Mouse (Mus musculus): ENCODE results near the gene Gtf3c5. TPM values are rescaled to one million over a fixed set of nuclear protein-coding genes. Genes with fewer than 3 reads are reported as not detected.

Gtf3c5 gene
- polyA plus RNA-seq, 1 experiment from 2014 or later: 49.2 TPM

- Histone ChIP-seq H3K27ac (no peak overlapping the region), H3K36me3 (replicated peaks) (no peaks in the 10 kb centered on the region), H3K4me2 (no peak overlapping the region), H3K27me3 (replicated peaks) (no peaks in the 10 kb centered on the region), H3K9ac (no peak overlapping the region), H3K9me3 (no peaks in the 10 kb centered on the region), H3K4me3 (no peak overlapping the region), H3K4me1 (no peaks in the 10 kb centered on the region)
- no peak for ATAC-seq (replicated peaks)
- WGBS: 90% methylated on average over 5 of the region's 5 CpGs
These were observed 20.0 kb upstream of the Gtf3c5 start for GRCm38 (mm10) chr2:28603542-28603941.

GRCm38 (mm10) chr2:28601720-28602590 is 18.4 kb upstream of the Gtf3c5 start:
- Histone ChIP-seq H3K4me3 (no peak overlapping the region), H3K9me3 (no peaks in the 10 kb centered on the region), H3K4me2 (no peak overlapping the region), H3K36me3 (replicated peaks) (no peaks in the 10 kb centered on the region), H3K27ac (no peak overlapping the region), H3K4me1 (no peaks in the 10 kb centered on the region), H3K9ac (no peak overlapping the region), H3K27me3 (replicated peaks) (no peaks in the 10 kb centered on the region)
- ATAC-seq (replicated peaks): no peak
- 55% methylated on average over 12 of the region's 12 CpGs for WGBS

- no peaks in the 10 kb centered on the region for H3K27me3 ChIP-seq (replicated peaks)
- no peak for ATAC-seq (replicated peaks)
- H3K9me3 ChIP-seq: no peaks in the 10 kb centered on the region
- no peak overlapping the region for H3K9ac ChIP-seq
- H3K4me3 ChIP-seq: no peak overlapping the region
- no peaks in the 10 kb centered on the region for H3K36me3 ChIP-seq (replicated peaks)
- H3K4me2 ChIP-seq: no peak overlapping the region
- 77% methylated on average over 6 of the region's 6 CpGs for WGBS
- H3K4me1 ChIP-seq: no peaks in the 10 kb centered on the region
- no peak overlapping the region for H3K27ac ChIP-seq
These were observed 16.0 kb upstream of the Gtf3c5 start for GRCm38 (mm10) chr2:28599569-28599900.

GRCm38 (mm10) chr2:28598692-28599568 is 15.4 kb upstream of the Gtf3c5 start:
- ATAC-seq (replicated peaks): no peak
- H3K4me3 ChIP-seq: no peak overlapping the region
- no peak overlapping the region for H3K9ac ChIP-seq
- H3K4me2 ChIP-seq: no peak overlapping the region
- H3K27ac ChIP-seq: no peak overlapping the region
- H3K4me1 ChIP-seq: no peaks in the 10 kb centered on the region
- no peaks in the 10 kb centered on the region for H3K27me3 ChIP-seq (replicated peaks)
- no peaks in the 10 kb centered on the region for H3K36me3 ChIP-seq (replicated peaks)
- no peaks in the 10 kb centered on the region for H3K9me3 ChIP-seq
- WGBS: 67% methylated on average over 12 of the region's 12 CpGs

GRCm38 (mm10) chr2:28597733-28598547 is 14.4 kb upstream of the Gtf3c5 start:
- Histone ChIP-seq H3K9ac (no peak overlapping the region), H3K9me3 (no peaks in the 10 kb centered on the region), H3K4me3 (no peak overlapping the region), H3K4me1 (no peaks in the 10 kb centered on the region), H3K4me2 (no peak overlapping the region), H3K36me3 (replicated peaks) (no peaks in the 10 kb centered on the region), H3K27ac (no peak overlapping the region), H3K27me3 (replicated peaks) (no peaks in the 10 kb centered on the region)
- WGBS: 75% methylated on average over 7 of the region's 7 CpGs
- ATAC-seq (replicated peaks): no peak

GRCm38 (mm10) chr2:28596998-28597397 is 13.4 kb upstream of the Gtf3c5 start:
- Histone ChIP-seq H3K9me3 (no peaks in the 10 kb centered on the region), H3K4me1 (no peaks in the 10 kb centered on the region), H3K4me3 (no peak overlapping the region), H3K27ac (no peak overlapping the region), H3K27me3 (replicated peaks) (0 out of 2 replicates have a peak, but pooled peaks cover 4% of the 10 kb centered on the region), H3K9ac (no peak overlapping the region), H3K36me3 (replicated peaks) (no peaks in the 10 kb centered on the region), H3K4me2 (no peak overlapping the region)
- 91% methylated on average over 7 of the region's 7 CpGs for WGBS
- no peak for ATAC-seq (replicated peaks)

- H3K9ac ChIP-seq: no peak overlapping the region
- H3K4me3 ChIP-seq: no peak overlapping the region
- no peak overlapping the region for H3K4me2 ChIP-seq
- WGBS: 81% methylated on average over 7 of the region's 7 CpGs
- no peak for ATAC-seq (replicated peaks)
- H3K4me1 ChIP-seq: no peaks in the 10 kb centered on the region
- H3K36me3 ChIP-seq (replicated peaks): no peaks in the 10 kb centered on the region
- no peaks in the 10 kb centered on the region for H3K9me3 ChIP-seq
- no peak overlapping the region for H3K27ac ChIP-seq
- 0 out of 2 replicates have a peak, but pooled peaks cover 4% of the 10 kb centered on the region for H3K27me3 ChIP-seq (replicated peaks)
These were observed 12.5 kb upstream of the Gtf3c5 start for GRCm38 (mm10) chr2:28596021-28596420.

GRCm38 (mm10) chr2:28592809-28593208 is 9.3 kb upstream of the Gtf3c5 start:
- Histone ChIP-seq H3K9ac (no peak overlapping the region), H3K4me3 (no peak overlapping the region), H3K27ac (no peak overlapping the region), H3K27me3 (replicated peaks) (0 out of 2 replicates have a peak, but pooled peaks cover 4% of the 10 kb centered on the region), H3K4me2 (no peak overlapping the region), H3K9me3 (0 out of 2 replicates have a peak, but pooled peaks cover 3% of the 10 kb centered on the region), H3K36me3 (replicated peaks) (no peaks in the 10 kb centered on the region), H3K4me1 (no peaks in the 10 kb centered on the region)
- 8% methylated on average over 15 of the region's 15 CpGs for WGBS
- ATAC-seq (replicated peaks): no peak

- ATAC-seq (replicated peaks): no peak
- Histone ChIP-seq H3K9me3 (0 out of 2 replicates have a peak, but pooled peaks cover 3% of the 10 kb centered on the region), H3K9ac (no peak overlapping the region), H3K27ac (no peak overlapping the region), H3K27me3 (replicated peaks) (0 out of 2 replicates have a peak, but pooled peaks cover 4% of the 10 kb centered on the region), H3K4me3 (no peak overlapping the region), H3K36me3 (replicated peaks) (no peaks in the 10 kb centered on the region), H3K4me1 (no peaks in the 10 kb centered on the region), H3K4me2 (no peak overlapping the region)
- WGBS: 79% methylated on average over 2 of the region's 2 CpGs
These were observed 7.9 kb upstream of the Gtf3c5 start for GRCm38 (mm10) chr2:28591479-28591878.

- Histone ChIP-seq H3K27ac (no peak overlapping the region), H3K4me2 (no peak overlapping the region), H3K36me3 (replicated peaks) (no peaks in the 10 kb centered on the region), H3K9me3 (0 out of 2 replicates have a peak, but pooled peaks cover 3% of the 10 kb centered on the region), H3K9ac (no peak overlapping the region), H3K4me3 (no peak overlapping the region), H3K27me3 (replicated peaks) (0 out of 2 replicates have a peak, but pooled peaks cover 4% of the 10 kb centered on the region), H3K4me1 (peaks cover 5% of the 10 kb centered on the region)
- WGBS: 38% methylated on average over 1 of the region's 1 CpGs
- ATAC-seq (replicated peaks): no peak
These were observed 5.0 kb upstream of the Gtf3c5 start for GRCm38 (mm10) chr2:28588574-28588973.

- no peaks in the 10 kb centered on the region for H3K27me3 ChIP-seq (replicated peaks)
- 0 out of 2 replicates have a peak, but pooled peaks cover 3% of the 10 kb centered on the region for H3K9me3 ChIP-seq
- WGBS: 47% methylated on average over 2 of the region's 2 CpGs
- H3K4me3 ChIP-seq: no peak overlapping the region
- ATAC-seq (replicated peaks): no peak
- no peak overlapping the region for H3K27ac ChIP-seq
- H3K36me3 ChIP-seq (replicated peaks): no peaks in the 10 kb centered on the region
- H3K4me1 ChIP-seq: peaks cover 27% of the 10 kb centered on the region
- H3K9ac ChIP-seq: no peak overlapping the region
- no peak overlapping the region for H3K4me2 ChIP-seq
These were observed 2.2 kb upstream of the Gtf3c5 start for GRCm38 (mm10) chr2:28585730-28586129.
